Mouse (Mus musculus) CH12.LX (cell line): Measurements from ENCODE around the gene Cep104. TPM values are rescaled to one million over a fixed set of nuclear protein-coding genes. Genes with fewer than 3 reads are reported as not detected.

Experiments used
- DNase-seq: peaks from one replicate; pipeline ENCODE4 v3.0.0-alpha.2; 2013; ENCODE audit errors: extremely low read depth
- H3K27ac ChIP-seq: 2 replicates; pipeline ENCODE4 v1.5.1; 2012; ENCODE audit warnings: low read depth, mild to moderate bottlenecking, control low read depth, moderate library complexity; ENCODE audit not compliant: insufficient read depth
- H3K27me3 ChIP-seq: replicated peaks from 2 replicates; pipeline ENCODE3; 2012; ENCODE audit warnings: inconsistent platforms
- H3K36me3 ChIP-seq, 2 experiments: replicated peaks in 1 of 2; 2 replicates each; pipeline versions ENCODE3 to v1.6.1; 2012; ENCODE audit warnings: inconsistent platforms in 1 of 2, low read length in 1 of 2, mild to moderate bottlenecking in 1 of 2, mixed read lengths in 1 of 2, moderate library complexity in 1 of 2; ENCODE audit not compliant: control insufficient read depth in 1 of 2, insufficient read depth in 1 of 2
- H3K4me1 ChIP-seq, 2 experiments: 2 replicates each; pipeline ENCODE4 v1.6.1; 2012; ENCODE audit warnings: inconsistent platforms in 1 of 2, moderate library complexity in 1 of 2; ENCODE audit not compliant: insufficient read depth in 2 of 2, control insufficient read depth in 1 of 2
- H3K4me2 ChIP-seq: 2 replicates; pipeline ENCODE4 v1.6.1; 2012; ENCODE audit warnings: low read depth, mild to moderate bottlenecking, control low read depth; ENCODE audit not compliant: poor library complexity, insufficient read depth, severe bottlenecking
- H3K4me3 ChIP-seq, 3 experiments: fragments of 150-350 bp in 1 of 3; sonication (generic) in 1 of 3; replicated peaks in 1 of 3; 2 replicates each; pipeline versions ENCODE3 to v1.5.1; 2011 to 2012; ENCODE audit warnings: low read depth in 2 of 3, low read length in 2 of 3, mild to moderate bottlenecking in 2 of 3, moderate library complexity in 2 of 3, control low read depth in 1 of 3, improper control_type of control experiment in 1 of 3, inconsistent platforms in 1 of 3, mixed read lengths in 1 of 3; ENCODE audit not compliant: poor library complexity in 1 of 3
- H3K79me2 ChIP-seq: replicated peaks from 2 replicates; pipeline ENCODE4 v1.6.1; 2012; ENCODE audit warnings: mild to moderate bottlenecking, moderate library complexity; ENCODE audit not compliant: control insufficient read depth, poor library complexity, insufficient read depth, severe bottlenecking; ENCODE audit errors: extremely low read depth
- H3K9ac ChIP-seq: 2 replicates; pipeline ENCODE4 v1.6.1; 2012; ENCODE audit warnings: low read depth, mild to moderate bottlenecking, control low read depth, moderate library complexity; ENCODE audit not compliant: insufficient read depth
- H3K9me3 ChIP-seq: replicated peaks from 2 replicates; pipeline ENCODE3; 2012; ENCODE audit warnings: low read length, inconsistent platforms, mixed read lengths
- BHLHE40 ChIP-seq: IDR thresholded peaks from 2 replicates; pipeline ENCODE4 v1.6.1; 2011; ENCODE audit warnings: mild to moderate bottlenecking, low read depth, low read length, improper control_type of control experiment
- CHD1 ChIP-seq: IDR thresholded peaks from 2 replicates; pipeline ENCODE4 v1.6.1; 2012; ENCODE audit warnings: low read depth, low read length, improper control_type of control experiment, inconsistent platforms
- CHD2 ChIP-seq: IDR thresholded peaks from 2 replicates; pipeline ENCODE4 v1.6.1; 2011; ENCODE audit warnings: low read length, improper control_type of control experiment
- CTCF ChIP-seq, 2 experiments: IDR thresholded peaks in 1 of 2; conservative IDR thresholded peaks in 1 of 2; 2 replicates each; pipeline ENCODE4 v1.5.1; 2011 to 2012; ENCODE audit warnings: low read depth in 2 of 2, low read length in 2 of 2, improper control_type of control experiment in 1 of 2, inconsistent platforms in 1 of 2, mild to moderate bottlenecking in 1 of 2, moderate library complexity in 1 of 2
- E2F4 ChIP-seq: IDR thresholded peaks from 2 replicates; pipeline ENCODE4 v1.6.1; 2011; ENCODE audit warnings: low read depth, low read length, improper control_type of control experiment; ENCODE audit not compliant: insufficient replicate concordance
- GABPA ChIP-seq: IDR thresholded peaks from 2 replicates; pipeline ENCODE4 v1.6.1; 2012; ENCODE audit warnings: low read depth, low read length, improper control_type of control experiment, inconsistent platforms; ENCODE audit not compliant: insufficient replicate concordance
- JUN ChIP-seq: IDR thresholded peaks from 2 replicates; pipeline ENCODE4 v1.6.1; 2011; ENCODE audit warnings: low read depth, mild to moderate bottlenecking, low read length, improper control_type of control experiment, moderate library complexity; ENCODE audit not compliant: insufficient read depth
- JUND ChIP-seq: conservative IDR thresholded peaks from 2 replicates; pipeline ENCODE4 v1.6.1; 2011; ENCODE audit warnings: low read depth, low read length, improper control_type of control experiment
- KAT2A ChIP-seq: IDR thresholded peaks from 2 replicates; pipeline ENCODE4 v1.6.1; 2012; ENCODE audit warnings: low read length, improper control_type of control experiment, inconsistent platforms; ENCODE audit not compliant: insufficient replicate concordance
- MAFK ChIP-seq: IDR thresholded peaks from 2 replicates; pipeline ENCODE4 v1.6.1; 2011; ENCODE audit warnings: low read length, improper control_type of control experiment; ENCODE audit not compliant: insufficient replicate concordance
- MXI1 ChIP-seq: IDR thresholded peaks from 2 replicates; pipeline ENCODE4 v1.6.1; 2011; ENCODE audit warnings: mild to moderate bottlenecking, low read depth, low read length, improper control_type of control experiment
- NELFE ChIP-seq: IDR thresholded peaks from 2 replicates; pipeline ENCODE4 v1.6.1; 2011; ENCODE audit warnings: low read depth, low read length, improper control_type of control experiment
- NRF1 ChIP-seq: IDR thresholded peaks from 2 replicates; pipeline ENCODE4 v1.6.1; 2014; ENCODE audit warnings: low read depth, mild to moderate bottlenecking, inconsistent platforms, low read length, improper control_type of control experiment, moderate library complexity
- PAX5 ChIP-seq: IDR thresholded peaks from 2 replicates; pipeline ENCODE4 v1.6.1; 2012; ENCODE audit warnings: low read length, inconsistent platforms, mixed read lengths
- POLR2AphosphoS2 ChIP-seq: IDR thresholded peaks from 2 replicates; pipeline ENCODE4 v1.6.1; 2011; ENCODE audit warnings: low read depth, low read length, improper control_type of control experiment
- SMC3 ChIP-seq: IDR thresholded peaks from 2 replicates; pipeline ENCODE4 v1.6.1; 2011; ENCODE audit warnings: low read depth, low read length, improper control_type of control experiment
- TBP ChIP-seq: conservative IDR thresholded peaks from 2 replicates; pipeline ENCODE4 v1.6.1; 2011; ENCODE audit warnings: low read depth, low read length, improper control_type of control experiment
- TCF12 ChIP-seq: IDR thresholded peaks from 2 replicates; pipeline ENCODE4 v1.6.1; 2014; ENCODE audit warnings: low read depth, mild to moderate bottlenecking, inconsistent platforms, low read length, improper control_type of control experiment
- UBTF ChIP-seq: IDR thresholded peaks from 2 replicates; pipeline ENCODE4 v1.6.1; 2012; ENCODE audit warnings: low read depth, mild to moderate bottlenecking, inconsistent platforms, low read length, improper control_type of control experiment, moderate library complexity
- USF2 ChIP-seq: conservative IDR thresholded peaks from 2 replicates; pipeline ENCODE4 v1.6.1; 2011; ENCODE audit warnings: low read depth, low read length, improper control_type of control experiment
- ZNF384 ChIP-seq: IDR thresholded peaks from 2 replicates; pipeline ENCODE4 v1.6.1; 2012; ENCODE audit warnings: low read depth, low read length, improper control_type of control experiment, inconsistent platforms
- dilution Hi-C: fragments of 300-500 bp; cut with MboI; formaldehyde crosslinking; loops from 2 replicates; pipeline ENCODE4 v1.14.3; 2020; ENCODE audit warnings: low sequenced_read_pairs; ENCODE audit not compliant: extremely low pct_unique_long_range_greater_than_20kb, extremely low pct_ligation_motif_present
- in situ Hi-C: fragments of 300-500 bp; cut with MboI; formaldehyde crosslinking; loops from 3 replicates; pipeline ENCODE4 v1.14.3; 2019; ENCODE audit warnings: low sequenced_read_pairs, low pct_ligation_motif_present, low pct_unique_long_range_greater_than_20kb, mixed read lengths
- polyA plus RNA-seq: library from polyadenylated mRNA; unstranded; fragments of >175 nt; gene quantifications from 2 replicates; pipeline ENCODE4 v1.2.1, GENCODE M21; 2012; ENCODE audit warnings: low read depth; ENCODE audit not compliant: insufficient read length
- total RNA-seq, 2 experiments: library from RNA; depleted of rRNA; stranded (reverse); fragments of 300-350 nt in 1 of 2; fragments of >200 nt in 1 of 2; gene quantifications; 2 replicates each; pipeline ENCODE4 v1.2.3; 2012 to 2014

Gene Cep104
- total and polyA plus RNA-seq, 3 experiments = 4.6 to 10.9 (median 7.0) TPM

DNA sequence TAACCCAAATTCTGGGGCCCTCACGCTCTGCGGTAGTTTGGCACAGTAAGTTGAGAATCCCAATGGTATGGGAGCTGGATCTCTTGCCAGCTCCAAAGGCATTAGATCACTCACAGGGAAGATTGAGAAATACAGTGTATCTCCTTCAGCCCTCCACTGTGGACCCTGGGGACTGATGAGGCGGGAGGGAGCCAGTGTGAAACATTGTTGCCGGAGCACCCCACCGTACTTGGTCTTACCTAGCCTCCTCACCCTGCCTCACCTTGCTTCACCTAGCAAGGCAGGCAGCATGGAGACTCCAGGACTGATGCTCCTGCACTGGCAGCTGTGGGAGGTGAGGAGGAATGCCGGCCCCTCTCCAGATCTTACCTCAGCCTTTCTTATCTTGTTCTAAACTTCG is 80.5 kb downstream of the Cep104 start:
- H3K4me2 ChIP-seq = no peak overlapping the region
- no peaks in the 10 kb centered on the region; a peak in 1 of 4 replicates for H3K4me1 ChIP-seq
- DNase-seq = no peak
- no peaks in the 10 kb centered on the region for H3K9me3 ChIP-seq
- H3K36me3 ChIP-seq = peaks cover 44 to 49% of the 10 kb centered on the region in 2 experiments
- TF ChIP-seq GABPA (no peak), MAFK (no peak), ZNF384 (no peak), CTCF (conservative IDR thresholded peaks at IDR 0.05 in 1 of 2, IDR thresholded peaks at IDR 0.05 in 1 of 2; ENCODE audit: low read depth in 2 of 2, low read length in 2 of 2) (no peak), TCF12 (no peak), E2F4 (no peak), BHLHE40 (no peak), CHD2 (no peak)
- no peak overlapping the region for H3K4me3 ChIP-seq
- no peaks in the 10 kb centered on the region for H3K79me2 ChIP-seq
- no peaks in the 10 kb centered on the region for H3K27me3 ChIP-seq
- dilution Hi-C loops (no loop called here), in situ Hi-C loops (no loop called here)
- H3K27ac ChIP-seq = no peak overlapping the region
- H3K9ac ChIP-seq = no peak overlapping the region

DNA sequence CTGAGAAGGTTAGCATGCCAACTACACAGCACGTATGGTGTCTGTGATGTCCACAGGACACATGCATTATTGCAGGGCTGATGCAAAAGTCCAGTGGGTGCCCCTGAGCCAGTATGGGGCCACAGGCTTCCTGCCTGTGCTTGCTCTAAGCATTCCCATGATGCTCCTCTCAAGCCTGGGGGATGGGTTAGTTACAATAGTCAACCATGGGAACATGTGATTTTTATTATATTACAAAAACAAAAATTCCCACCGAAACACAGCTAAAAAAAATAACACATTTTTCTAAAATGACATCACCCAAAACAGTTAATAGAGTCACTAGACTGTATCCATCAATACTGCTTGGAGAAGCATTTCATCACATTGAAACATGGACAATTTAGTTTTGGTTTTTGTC is 81.1 kb downstream of the Cep104 start:
- H3K4me3 ChIP-seq = no peak overlapping the region
- H3K79me2 ChIP-seq = no peaks in the 10 kb centered on the region
- H3K27me3 ChIP-seq = no peaks in the 10 kb centered on the region
- in situ Hi-C loops = no loop called here
- H3K27ac ChIP-seq = no peak overlapping the region
- H3K9me3 ChIP-seq = no peaks in the 10 kb centered on the region
- no peak for TF ChIP-seq USF2
- TF ChIP-seq POLR2AphosphoS2 = no peak
- TF ChIP-seq CHD2 = no peak
- TF ChIP-seq JUN = no peak
- TF ChIP-seq PAX5 = no peak
- TF ChIP-seq NRF1 = no peak
- TF ChIP-seq E2F4 = no peak
- no peak for TF ChIP-seq TCF12
- TF ChIP-seq MXI1 = no peak
- no peak for TF ChIP-seq JUND
- no peak for TF ChIP-seq KAT2A
- no peak for TF ChIP-seq CHD1
- no peak for TF ChIP-seq UBTF
- no peak for TF ChIP-seq SMC3
- no peak for TF ChIP-seq TBP
- TF ChIP-seq GABPA = no peak
- TF ChIP-seq NELFE = no peak
- DNase-seq = no peak
- no peaks in the 10 kb centered on the region; a peak in 1 of 4 replicates for H3K4me1 ChIP-seq
- H3K4me2 ChIP-seq = no peak overlapping the region
- H3K36me3 ChIP-seq = peaks cover 47 to 53% of the 10 kb centered on the region in 2 experiments
- dilution Hi-C loops = no loop called here
- H3K9ac ChIP-seq = no peak overlapping the region
